Mouse (Mus musculus) large intestine, adult 2 months (tissue): ENCODE results near the gene Vmn1r193. TPM values are rescaled to one million over a fixed set of nuclear protein-coding genes. Genes with fewer than 3 reads are reported as not detected.
"Not testable (repeated sequence)": the region's sequence is repeated elsewhere in the genome, so short reads cannot be mapped to it uniquely, and the experiment has no call there.

Source experiments
- DNase-seq: peaks from one replicate; pipeline ENCODE4 v3.0.0-alpha.2; 2012; ENCODE audit warnings: low read depth, low spot score
- WGBS: fragments of 180-500 bp; shearing (Covaris S2); methylation state at CpG from one replicate; pipeline ENCODE4 v1.1.7; 2018; 5-methylcytosine and 5-hydroxymethylcytosine counted together
- polyA plus RNA-seq: library from polyadenylated mRNA; depleted of rRNA; stranded (reverse); fragments of >200 nt; gene quantifications from 2 replicates; pipeline ENCODE4 v1.2.3, GENCODE M21; 2012; rRNA removed

The Vmn1r193 gene
- not detected in 2 replicates for polyA plus RNA-seq

DNA sequence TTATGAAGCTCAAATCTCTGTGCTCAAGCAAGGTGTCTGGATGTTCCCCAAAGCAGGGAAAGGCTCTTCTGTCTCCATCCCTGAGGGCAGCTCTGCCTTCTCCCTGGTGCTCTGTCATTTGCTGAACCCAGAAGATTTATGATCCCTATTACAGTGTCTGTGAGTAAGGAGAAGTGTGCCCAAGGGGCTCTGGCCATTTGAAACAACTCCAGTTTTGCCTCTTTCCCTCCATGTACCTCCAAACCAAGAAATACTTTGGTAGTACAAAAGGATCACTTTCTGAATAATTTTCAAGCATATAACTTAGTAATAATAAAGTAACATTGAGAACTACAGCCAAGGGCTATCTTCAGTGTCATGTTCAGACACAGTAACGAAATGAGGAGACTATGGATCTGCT, at the start of gene Vmn1r193:
TSS of gene Vmn1r193 (minus strand) at position 101 of the 400 bp plus-strand sequence.
- not testable (repeated sequence) for DNase-seq
- WGBS: 72% methylated on average over 1 of the region's 1 CpGs

DNA sequence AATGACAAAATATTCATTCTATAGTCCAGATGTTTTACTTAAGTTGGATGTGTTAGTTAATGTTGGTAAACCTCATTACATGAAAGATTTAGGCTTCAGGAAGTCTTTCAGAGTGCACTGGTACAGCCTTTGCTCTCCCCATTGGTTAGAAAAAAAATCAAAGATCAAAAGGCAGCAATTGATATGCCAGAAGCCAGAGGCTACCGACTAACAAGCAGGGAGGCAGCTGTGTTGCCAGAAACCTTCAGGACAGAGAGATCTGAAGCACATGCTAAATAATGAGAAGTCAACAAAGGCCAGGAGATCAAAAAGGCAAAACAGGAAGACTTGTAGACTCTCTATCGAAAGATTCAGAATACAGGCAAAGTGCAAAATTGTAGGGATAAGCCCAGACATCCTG, 48.8 kb upstream of the Vmn1r193 start:
- whole genome bisulfite sequencing: 50% methylated on average over 2 of the region's 2 CpGs

DNA sequence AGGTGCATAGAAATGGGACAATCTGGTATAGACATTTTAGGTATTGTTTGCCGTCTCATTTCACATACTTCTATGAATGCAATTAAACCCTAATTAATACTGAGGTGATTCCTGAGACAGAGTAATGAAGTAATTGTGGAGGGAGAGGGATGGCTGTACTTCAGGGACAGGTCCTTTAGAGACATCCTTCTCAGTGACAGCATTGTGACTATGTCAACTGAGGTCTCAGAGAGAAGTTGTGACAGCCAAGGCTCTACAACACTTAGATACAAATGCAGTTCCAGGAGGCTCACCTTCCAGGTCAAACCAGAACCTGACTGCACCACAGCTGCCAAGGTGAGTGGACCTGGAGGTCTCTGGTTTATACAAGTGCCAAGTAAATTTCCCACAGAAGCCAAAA, 47.3 kb upstream of the Vmn1r193 start, which contains the start of gene Vmn1r195:
TSS of gene Vmn1r195 (plus strand) at position 301 of the 400 bp plus-strand sequence.
- WGBS: 84% methylated on average over 1 of the region's 1 CpGs
- DNase-seq: not testable (repeated sequence)

More for the DNA sequence above, 48.8 kb upstream of the Vmn1r193 start:
- DNase-seq: no peak

DNA sequence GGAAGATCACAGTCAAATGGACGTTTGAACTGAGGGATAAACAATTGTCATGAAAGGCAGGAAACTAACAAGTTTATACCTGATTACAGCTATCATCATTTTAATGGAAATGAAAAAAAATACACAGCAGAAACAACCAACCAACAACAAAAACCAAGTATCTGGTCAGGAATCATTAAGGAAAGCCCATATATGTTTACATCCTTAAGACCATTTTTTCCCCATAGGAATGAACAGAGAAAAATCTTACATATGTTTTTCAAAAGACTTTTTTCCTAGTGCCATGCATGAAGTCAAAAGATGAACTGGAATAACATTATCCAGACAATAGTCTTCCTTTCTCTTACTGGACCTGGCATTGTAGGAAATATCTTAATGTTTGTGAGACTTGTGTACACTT, 21.0 kb upstream of the Vmn1r193 start, which contains the start of gene Vmn1r194:
TSS of gene Vmn1r194 (plus strand) at position 301 of the 400 bp plus-strand sequence.
- 32% methylated on average over 1 of the region's 1 CpGs for WGBS

DNA sequence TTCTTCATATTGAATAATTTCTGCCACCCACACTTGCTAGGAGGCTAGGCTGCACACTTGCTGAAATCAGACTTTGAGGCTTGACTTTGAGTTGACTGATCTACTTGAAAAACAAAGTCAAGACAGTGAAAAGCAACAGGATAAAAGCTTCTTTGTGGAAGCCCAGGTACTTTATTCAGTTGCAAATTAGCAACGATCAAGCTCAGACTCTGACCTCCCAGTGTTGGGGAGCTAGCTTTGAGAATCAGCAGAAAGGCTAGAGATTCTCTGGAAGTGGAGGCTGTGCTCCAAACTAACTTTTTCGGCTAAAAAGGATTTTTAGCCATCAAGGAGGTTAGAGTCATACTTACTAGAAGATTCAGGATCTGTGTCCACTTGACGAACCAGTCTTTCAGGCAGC, 30.2 kb downstream of the Vmn1r193 start:
- not testable (repeated sequence) for DNase-seq
- WGBS: 81% methylated on average over 3 of the region's 3 CpGs

More for the DNA sequence above, 21.0 kb upstream of the Vmn1r193 start, which contains the start of gene Vmn1r194:
- DNase-seq: no peak

DNA sequence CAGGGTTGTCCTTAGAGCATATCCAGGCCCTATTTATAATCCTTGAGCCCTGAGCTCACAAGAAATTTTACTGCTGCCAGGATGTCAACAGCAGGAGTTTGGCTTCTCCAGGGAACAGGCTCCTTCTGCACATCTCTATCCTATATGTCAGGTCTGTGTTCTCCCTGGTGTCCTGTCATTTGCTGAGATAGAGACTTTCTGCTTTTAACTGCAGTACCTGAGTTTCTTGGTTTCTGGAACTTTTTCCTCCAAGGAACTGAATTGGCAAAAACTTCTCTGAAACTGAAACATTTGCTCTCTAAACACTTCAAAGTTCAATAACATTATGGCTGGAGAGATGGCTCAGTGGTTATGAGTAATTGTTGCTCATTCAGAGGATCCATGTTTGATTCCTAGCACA, 31.9 kb downstream of the Vmn1r193 start, which contains the start of gene Vmn1r192:
TSS of gene Vmn1r192 (minus strand) at position 101 of the 400 bp plus-strand sequence.
- DNase-seq: no peak

DNA sequence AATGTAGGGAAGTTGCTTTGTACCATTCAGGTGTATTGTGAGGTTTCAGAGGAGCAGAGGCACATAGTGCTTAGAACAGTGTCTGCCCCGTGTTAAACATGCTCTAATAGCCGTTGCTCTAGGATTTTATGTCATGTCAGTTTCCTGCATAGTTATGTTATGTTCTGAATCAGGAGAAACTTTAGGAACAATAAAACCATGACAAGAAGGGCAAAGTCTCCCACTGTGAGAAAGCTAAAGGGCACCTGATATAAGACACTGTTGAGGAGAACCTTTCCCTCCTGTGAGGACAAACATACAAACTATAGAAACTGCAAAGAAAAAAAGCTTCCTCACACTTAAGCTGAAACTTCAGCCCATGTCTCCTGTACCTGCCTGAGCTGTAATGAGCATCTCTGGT, 32.6 kb downstream of the Vmn1r193 start:
- 38% methylated on average over 2 of the region's 2 CpGs for WGBS
- DNase-seq: no peak

DNA sequence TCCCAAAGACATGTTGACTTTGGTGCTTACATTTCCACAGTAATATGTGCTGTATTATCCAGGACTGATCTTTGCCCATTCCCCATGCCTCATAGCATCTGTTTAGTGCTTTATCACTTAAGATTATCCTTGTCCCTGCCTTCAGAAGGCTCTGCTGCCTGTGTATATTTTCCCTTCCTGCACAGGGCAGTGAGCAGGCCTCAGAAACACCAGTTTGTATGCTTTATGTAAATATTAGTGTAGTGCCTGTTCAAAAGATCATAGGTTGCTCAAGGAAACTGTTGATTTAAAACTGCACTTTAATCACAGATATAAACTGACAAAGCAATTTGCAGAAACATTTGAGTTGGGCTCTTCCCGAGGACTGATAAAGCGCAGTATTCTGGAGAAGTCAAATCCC, 33.6 kb downstream of the Vmn1r193 start:
- DNase-seq: no peak
- WGBS: 30% methylated on average over 2 of the region's 2 CpGs

DNA sequence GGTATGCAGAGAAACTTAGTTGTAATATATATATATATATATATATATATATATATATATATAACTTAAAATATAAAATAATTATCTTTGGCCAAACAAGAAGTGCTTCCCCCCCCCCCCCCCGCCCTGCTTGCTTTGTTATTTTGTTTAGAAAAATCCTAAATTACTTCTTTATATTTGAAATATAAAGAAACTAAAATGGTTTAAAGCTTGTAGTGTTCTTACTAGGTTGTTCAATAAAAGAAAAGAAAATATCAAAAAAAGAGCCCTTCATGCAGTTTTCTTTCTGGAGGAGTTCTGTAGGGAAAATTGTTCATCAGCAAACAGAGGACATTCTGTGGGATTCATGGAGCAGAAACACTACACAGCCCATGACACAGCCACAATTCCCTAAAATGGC, 39.1 kb downstream of the Vmn1r193 start, which contains the start of gene Vmn1r191:
TSS of gene Vmn1r191 (minus strand) at position 101 of the 400 bp plus-strand sequence.
- no peak for DNase-seq
- 68% methylated on average over 1 of the region's 1 CpGs for WGBS

DNA sequence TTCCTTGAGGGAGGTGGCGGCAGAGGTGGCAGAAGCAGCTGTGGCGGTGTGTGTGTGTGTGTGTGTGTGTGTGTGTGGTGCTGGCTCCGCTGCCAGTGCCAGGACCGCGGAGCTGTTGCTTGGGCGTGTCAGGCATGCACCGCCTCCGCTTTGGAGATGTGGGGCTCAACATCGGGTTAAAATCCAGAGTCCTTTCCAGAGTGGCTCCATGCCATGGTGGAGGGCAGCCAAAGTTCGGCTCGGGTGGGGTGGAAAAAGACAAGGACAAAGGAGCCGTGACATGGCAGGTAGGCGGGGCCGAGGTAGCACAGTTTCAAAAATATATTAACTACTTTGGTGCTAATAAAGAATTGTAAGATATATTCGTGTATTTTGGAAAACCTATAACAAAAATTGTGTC, 54.5 kb downstream of the Vmn1r193 start:
- 87% methylated on average over 15 of the region's 15 CpGs for WGBS

More for the DNA sequence above, 54.5 kb downstream of the Vmn1r193 start:
- DNase-seq: no peak

Other genes starting within 250 kb of the Vmn1r193 start
- gene Pom121l2, start 242.0 kb downstream of the Vmn1r193 start, polyA plus RNA-seq: not detected in 2 replicates
- gene Prss16, start 213.4 kb downstream of the Vmn1r193 start, polyA plus RNA-seq: 2.8 and 2.9 TPM in 2 replicates
- gene Hist1h2ah, start 187.6 kb downstream of the Vmn1r193 start, polyA plus RNA-seq: 27.5 and 54.8 TPM in 2 replicates
- 29.1 and 34.6 TPM in 2 replicates for gene Hist1h2bk, start 187.3 kb downstream of the Vmn1r193 start, polyA plus RNA-seq
- 14.9 and 16.6 TPM in 2 replicates for gene Hist1h4i, start 181.8 kb downstream of the Vmn1r193 start, polyA plus RNA-seq
- gene Hist1h2ag, start 180.2 kb downstream of the Vmn1r193 start, polyA plus RNA-seq: 8.2 and 10.2 TPM in 2 replicates
- gene Hist1h2bj, start 179.9 kb downstream of the Vmn1r193 start, polyA plus RNA-seq: 19.3 and 26.1 TPM in 2 replicates
- gene Vmn1r188, start 138.7 kb downstream of the Vmn1r193 start, polyA plus RNA-seq: not detected in 2 replicates
- gene Vmn1r189, start 117.3 kb downstream of the Vmn1r193 start, polyA plus RNA-seq: not detected in 2 replicates
- not detected in 2 replicates for gene Vmn1r191, start 39.2 kb downstream of the Vmn1r193 start, polyA plus RNA-seq
- gene Vmn1r192, start 32.0 kb downstream of the Vmn1r193 start, polyA plus RNA-seq: not detected in 2 replicates
- not detected in 2 replicates for gene Vmn1r194, start 21.1 kb upstream of the Vmn1r193 start, polyA plus RNA-seq
- gene Vmn1r195, start 47.4 kb upstream of the Vmn1r193 start, polyA plus RNA-seq: not detected in 2 replicates
- not detected in 2 replicates for gene Vmn1r196, start 66.8 kb upstream of the Vmn1r193 start, polyA plus RNA-seq
- not detected in 2 replicates for gene Vmn1r197, start 101.4 kb upstream of the Vmn1r193 start, polyA plus RNA-seq
- 0.02 TPM in 1 of 2 replicates, not detected in the other for gene Vmn1r198, start 127.2 kb upstream of the Vmn1r193 start, polyA plus RNA-seq
- gene Vmn1r199, start 156.7 kb upstream of the Vmn1r193 start, polyA plus RNA-seq: not detected in 2 replicates
- gene Vmn1r200, start 167.2 kb upstream of the Vmn1r193 start, polyA plus RNA-seq: not detected in 2 replicates
- gene Vmn1r201, start 248.8 kb upstream of the Vmn1r193 start, polyA plus RNA-seq: not detected in 2 replicates